Mouse (Mus musculus): ENCODE data around the gene Igf1r.

The Igf1r gene

GRCm38 (mm10) chr7:67957376-67957775 lies 4.7 kb downstream of the Igf1r start:
- no peak for DNase-seq (ENCODE audit: low read depth, low spot score)

GRCm38 (mm10) chr7:67958045-67958444 lies 5.4 kb downstream of the Igf1r start:
- no peak for DNase-seq (ENCODE audit: low read depth, low spot score)

GRCm38 (mm10) chr7:67960701-67961100 lies 8.1 kb downstream of the Igf1r start:
- DNase-seq (ENCODE audit: low read depth, low spot score): no peak

- no peak for DNase-seq (ENCODE audit: low read depth, low spot score)
Measured at GRCm38 (mm10) chr7:67961567-67962267, 9.1 kb downstream of the Igf1r start.

- DNase-seq (ENCODE audit: low read depth, low spot score): no peak
Measured at GRCm38 (mm10) chr7:67963691-67964090, 11.1 kb downstream of the Igf1r start.

GRCm38 (mm10) chr7:67968394-67968793 lies 15.8 kb downstream of the Igf1r start:
- no peak for DNase-seq (ENCODE audit: low read depth, low spot score)

GRCm38 (mm10) chr7:67969076-67969475 lies 16.4 kb downstream of the Igf1r start:
- DNase-seq (ENCODE audit: low read depth, low spot score): no peak

- no peak for DNase-seq (ENCODE audit: low read depth, low spot score)
Measured at GRCm38 (mm10) chr7:67973180-67974014, 20.8 kb downstream of the Igf1r start.

GRCm38 (mm10) chr7:67981956-67982355 lies 29.3 kb downstream of the Igf1r start:
- no peak for DNase-seq (ENCODE audit: low read depth, low spot score)

GRCm38 (mm10) chr7:67982809-67983208 lies 30.2 kb downstream of the Igf1r start:
- no peak for DNase-seq (ENCODE audit: low read depth, low spot score)

GRCm38 (mm10) chr7:67983451-67983850 lies 30.8 kb downstream of the Igf1r start:
- no peak for DNase-seq (ENCODE audit: low read depth, low spot score)

GRCm38 (mm10) chr7:67985003-67985416 lies 32.4 kb downstream of the Igf1r start:
- DNase-seq (ENCODE audit: low read depth, low spot score): no peak

GRCm38 (mm10) chr7:67985511-67985910 lies 32.9 kb downstream of the Igf1r start:
- DNase-seq (ENCODE audit: low read depth, low spot score): no peak

GRCm38 (mm10) chr7:67986277-67986676 lies 33.6 kb downstream of the Igf1r start:
- DNase-seq (ENCODE audit: low read depth, low spot score): no peak

GRCm38 (mm10) chr7:67986816-67987215 lies 34.2 kb downstream of the Igf1r start:
- no peak for DNase-seq (ENCODE audit: low read depth, low spot score)

GRCm38 (mm10) chr7:67989376-67989775 lies 36.7 kb downstream of the Igf1r start:
- DNase-seq (ENCODE audit: low read depth, low spot score): no peak

- no peak for DNase-seq (ENCODE audit: low read depth, low spot score)
Measured at GRCm38 (mm10) chr7:67993614-67994013, 41.0 kb downstream of the Igf1r start.

GRCm38 (mm10) chr7:67994346-67994858 lies 41.8 kb downstream of the Igf1r start:
- no peak for DNase-seq (ENCODE audit: low read depth, low spot score)

- no peak for DNase-seq (ENCODE audit: low read depth, low spot score)
Measured at GRCm38 (mm10) chr7:67995276-67995675, 42.6 kb downstream of the Igf1r start.

- no peak for DNase-seq (ENCODE audit: low read depth, low spot score)
Measured at GRCm38 (mm10) chr7:67996202-67996960, 43.8 kb downstream of the Igf1r start.

GRCm38 (mm10) chr7:68001269-68001668 lies 48.6 kb downstream of the Igf1r start:
- DNase-seq (ENCODE audit: low read depth, low spot score): no peak

- no peak for DNase-seq (ENCODE audit: low read depth, low spot score)
Measured at GRCm38 (mm10) chr7:68006074-68006473, 53.4 kb downstream of the Igf1r start.
